In the genomic region with DNA sequence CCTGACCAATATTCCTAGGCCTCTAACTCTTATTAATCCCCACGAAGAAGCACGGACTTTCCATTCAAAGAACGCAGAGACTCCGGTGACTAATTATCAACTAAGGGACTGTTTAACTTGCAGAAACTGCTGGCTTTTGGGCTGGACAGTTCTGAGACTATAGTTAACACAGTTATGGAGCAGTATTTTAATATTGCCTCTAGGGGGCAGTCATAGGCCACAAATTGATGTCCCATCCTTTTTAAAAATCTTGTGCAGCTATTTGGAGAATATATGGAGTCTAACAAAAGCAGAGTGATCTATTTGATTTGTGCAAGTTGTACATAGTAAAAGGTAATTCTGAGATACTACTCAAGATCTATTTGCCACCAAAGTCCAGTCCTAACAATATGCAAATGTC, we compare ENCODE assay signal across 8 mouse cellular contexts. TPM values are rescaled to one million over a fixed set of nuclear protein-coding genes. Genes with fewer than 3 reads are reported as not detected.
A peak's percentile ranks its signal among the peaks of the same experiment; 100 is the strongest.
DNase-seq lines count a peak whose midpoint lies in the region; ATAC-seq and TF ChIP-seq lines count a peak whose summit lies in the region.

No protein-coding gene starts in this region.

- no peaks in the 10 kb centered on the region for H3K36me3 ChIP-seq in intestine, embryonic 14.5 days (ENCODE audit: control insufficient read depth, insufficient read depth, low read length)

- no peak overlapping the region for H3K4me2 ChIP-seq in intestine, embryonic 14.5 days (ENCODE audit: low read length)

- H3K4me1 ChIP-seq in intestine, embryonic 14.5 days (replicated peaks; ENCODE audit: control insufficient read depth, insufficient read depth, low read length) = 0 out of 2 replicates have a peak, but pooled peaks cover 3% of the 10 kb centered on the region

- H3K4me3 ChIP-seq in gastrocnemius, adult 2 months = no peak overlapping the region
- H3K4me3 ChIP-seq in intestine, embryonic 14.5 days (ENCODE audit: low read depth, low read length) = no peak overlapping the region

- TF ChIP-seq CTCF in gastrocnemius, adult 2 months (IDR thresholded peaks at IDR 0.05) = peak; percentile 74

- no peak for DNase-seq in gastrocnemius, adult 2 months
- no peak for DNase-seq in gastrocnemius, postnatal 14 days
- DNase-seq in right cerebral cortex, adult 18-20 months = peak; percentile 43
- DNase-seq in right cerebral cortex, postnatal 36 days (ENCODE audit: low spot score in 2 of 2) = no peak
- DNase-seq in c-Kit-positive CD71-positive TER-119-negative erythroid progenitor cells, embryonic 14.5 days (ENCODE audit: low read depth) = peak; percentile 17
- no peak for DNase-seq in intestine, embryonic 14.5 days (ENCODE audit: low spot score)
- DNase-seq in retina, adult 2 months (ENCODE audit: low read depth, low spot score) = peak; percentile 48
- DNase-seq in urinary bladder, postnatal 4 days (ENCODE audit: low spot score in 2 of 2) = no peak

- H3K27ac ChIP-seq in gastrocnemius, adult 2 months = no peak overlapping the region
- H3K27ac ChIP-seq in intestine, embryonic 14.5 days (ENCODE audit: low read depth) = no peak overlapping the region

- 20% methylated on average over 4 of the region's 4 CpGs for WGBS in intestine, embryonic 14.5 days

- no peaks in the 10 kb centered on the region for H3K27me3 ChIP-seq in intestine, embryonic 14.5 days (replicated peaks; ENCODE audit: control insufficient read depth, insufficient read depth, low read length)

- intact Hi-C loops in gastrocnemius, adult 2 months (cut with DNase I) = loop anchor here (10.0 kb wide), 1 partner anchor 100 kb away; no protein-coding TSS in a partner anchor
- intact Hi-C loops in gastrocnemius, postnatal 14 days (cut with DNase I; ENCODE audit: low total_unique reads) = loop anchor here (5.0 to 10.0 kb wide), 2 partner anchors 47 to 100 kb away; a partner anchor contains a TSS

- ATAC-seq in intestine, embryonic 14.5 days (replicated peaks; ENCODE audit: low FRiP score, low TSS enrichment, low read depth) = peak; percentile 62; the same call in 1 of the 2 replicates

- H3K9ac ChIP-seq in intestine, embryonic 14.5 days (ENCODE audit: low read length) = no peak overlapping the region

- no peaks in the 10 kb centered on the region for H3K9me3 ChIP-seq in intestine, embryonic 14.5 days (ENCODE audit: control insufficient read depth, low read length)

RNA-seq across cellular contexts. Expression of a gene that starts 15.3 kb away (rescaled TPM):
- total RNA-seq in gastrocnemius, adult 2 months (2021) = 10 to 100 TPM; 21.3 to 21.4 TPM
- total RNA-seq in gastrocnemius, postnatal 14 days (2021) = 10 to 100 TPM; 16.2 to 18.8 TPM
- polyA plus RNA-seq in intestine, embryonic 14.5 days (2014; fragmentation: Nextera tagmentation; extraction: Ambion mirVana) = 111 and 112 TPM in 2 replicates

RNA-seq across cellular contexts. Expression of a gene that starts 28.0 kb away (rescaled TPM):
- under 1 TPM in 1 of 2 experiments, not detected in 1; 0.08 TPM for total RNA-seq in gastrocnemius, adult 2 months (2021)
- total RNA-seq in gastrocnemius, postnatal 14 days (2021) = under 1 TPM; 0.06 to 0.07 TPM
- polyA plus RNA-seq in intestine, embryonic 14.5 days (2014; fragmentation: Nextera tagmentation; extraction: Ambion mirVana) = 7.5 and 7.8 TPM in 2 replicates

RNA-seq across cellular contexts. Expression of a gene that starts 38.9 kb away (rescaled TPM):
- total RNA-seq in gastrocnemius, adult 2 months (2021) = not detected
- total RNA-seq in gastrocnemius, postnatal 14 days (2021) = not detected
- 0.15 TPM in 1 of 2 replicates, not detected in the other for polyA plus RNA-seq in intestine, embryonic 14.5 days (2014; fragmentation: Nextera tagmentation; extraction: Ambion mirVana)

RNA-seq across cellular contexts. Expression of a gene that starts 46.3 kb away (rescaled TPM):
- 10 to 100 TPM; 38.8 to 53.4 TPM for total RNA-seq in gastrocnemius, adult 2 months (2021)
- total RNA-seq in gastrocnemius, postnatal 14 days (2021) = 10 to 100 TPM in 1 of 2 experiments, 1 to 10 TPM in 1; 7.9 to 10.7 TPM
- not detected in 2 replicates for polyA plus RNA-seq in intestine, embryonic 14.5 days (2014; fragmentation: Nextera tagmentation; extraction: Ambion mirVana)

RNA-seq across cellular contexts. Expression of a gene that starts 50.0 kb away (rescaled TPM):
- total RNA-seq in gastrocnemius, adult 2 months (2021) = not detected
- not detected for total RNA-seq in gastrocnemius, postnatal 14 days (2021)
- 0.35 and 0.63 TPM in 2 replicates for polyA plus RNA-seq in intestine, embryonic 14.5 days (2014; fragmentation: Nextera tagmentation; extraction: Ambion mirVana)

Comparison
In these comparisons a context has a peak if more than half of its experiments do, and no peak if none do; other contexts are left out.
1. DNase-seq: peak in right cerebral cortex, adult 18-20 months (single experiment), c-Kit-positive CD71-positive TER-119-negative erythroid progenitor cells, embryonic 14.5 days (single experiment) and retina, adult 2 months (single experiment); none in gastrocnemius, adult 2 months (single experiment), gastrocnemius, postnatal 14 days (single experiment), right cerebral cortex, postnatal 36 days (0 of 2), intestine, embryonic 14.5 days (single experiment) and urinary bladder, postnatal 4 days (0 of 2).